Mouse (Mus musculus): ENCODE measurements around the gene Tusc1. TPM values are rescaled to one million over a fixed set of nuclear protein-coding genes. Genes with fewer than 3 reads are reported as not detected.

Tusc1 gene
- polyA plus RNA-seq (2012; rRNA removed) = 6.2 and 6.4 TPM in 2 replicates

DNA sequence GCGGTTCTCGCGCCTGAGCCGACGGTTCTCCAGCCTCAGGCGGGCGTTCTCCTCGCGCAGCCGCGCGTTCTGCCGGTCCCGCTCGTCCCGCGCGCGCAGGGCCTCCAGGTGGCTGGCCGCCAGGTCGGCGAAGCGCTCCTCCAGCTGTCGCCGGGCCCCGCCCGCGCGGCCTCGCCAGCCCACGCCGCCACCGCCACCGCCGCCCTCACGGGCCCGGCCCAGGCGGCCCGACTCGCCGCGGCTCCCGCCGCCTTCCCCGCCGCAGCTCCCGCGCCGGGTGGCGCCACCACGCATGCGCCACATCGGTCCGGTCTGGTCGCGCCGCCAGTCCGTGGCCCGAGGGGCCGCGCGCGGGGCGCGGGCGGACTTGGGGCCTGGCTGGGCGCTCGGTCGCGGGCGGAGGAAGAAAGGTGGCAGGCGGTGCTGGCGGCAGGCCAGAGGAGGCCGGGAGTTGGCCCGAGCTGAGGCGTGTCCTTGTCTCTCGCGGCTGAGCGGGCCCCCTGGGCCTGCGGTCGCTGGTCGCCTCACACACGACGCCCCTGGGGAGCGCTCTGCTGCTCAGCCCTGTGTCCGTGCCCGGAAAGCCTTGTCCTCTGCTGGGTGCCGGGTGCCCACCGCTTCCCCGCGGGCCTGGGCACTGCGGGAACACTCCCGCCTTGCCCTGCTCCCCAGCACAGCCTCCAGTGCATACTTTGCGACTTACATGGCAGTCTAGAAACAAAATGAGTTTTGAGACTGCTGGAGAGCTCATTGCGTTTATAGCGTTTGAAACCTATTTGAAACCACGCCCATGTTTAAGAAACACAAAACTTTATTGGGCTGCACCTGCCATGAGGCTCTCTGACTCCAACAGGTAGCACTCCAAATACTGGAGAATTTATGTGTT is at the start of gene Tusc1:
Gene Tusc1 (minus strand): TSS at position 394 of the 886 bp plus-strand sequence.
- peak; percentile 86 for DNase-seq (ENCODE audit: low spot score)

DNA sequence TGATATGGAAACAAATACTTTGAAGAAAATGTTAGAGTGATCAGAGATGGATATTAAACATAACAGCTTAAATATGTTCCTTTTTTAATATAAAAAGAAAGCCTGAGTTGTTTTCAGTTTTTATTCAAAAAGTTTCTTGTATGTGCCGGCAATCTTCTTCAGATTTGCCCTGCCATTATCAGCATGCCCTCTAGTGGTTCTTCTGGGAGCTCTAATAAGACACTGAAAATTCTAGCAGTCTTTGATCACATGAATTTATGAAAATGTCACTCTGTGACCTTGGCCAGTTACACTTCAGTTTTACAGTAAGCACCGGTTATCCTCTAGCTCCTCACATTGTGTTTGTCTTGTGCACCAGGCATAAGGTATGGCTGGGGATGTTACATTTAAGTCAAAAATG is 17.6 kb upstream of the Tusc1 start:
- DNase-seq (ENCODE audit: low spot score) = no peak

DNA sequence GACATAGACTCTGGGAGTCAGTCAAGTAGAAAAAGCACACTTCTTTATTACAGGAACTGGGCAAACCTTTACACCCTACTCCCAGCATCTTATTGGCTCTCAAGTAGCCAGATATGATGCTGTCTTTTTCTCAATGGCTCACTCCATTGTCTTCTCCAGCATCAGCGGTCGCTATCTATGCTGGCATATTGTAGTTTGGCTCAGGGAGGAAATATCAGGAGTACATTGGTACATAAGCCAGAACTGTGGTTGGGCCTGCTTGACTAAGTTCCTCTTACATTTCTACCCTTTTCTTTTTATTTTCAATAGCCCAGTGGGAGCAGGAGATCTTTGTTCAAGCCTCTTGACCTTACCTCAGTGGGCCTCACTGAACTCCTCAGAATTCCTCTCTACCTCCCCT is 9.0 kb upstream of the Tusc1 start:
- no peak for DNase-seq (ENCODE audit: low spot score)

DNA sequence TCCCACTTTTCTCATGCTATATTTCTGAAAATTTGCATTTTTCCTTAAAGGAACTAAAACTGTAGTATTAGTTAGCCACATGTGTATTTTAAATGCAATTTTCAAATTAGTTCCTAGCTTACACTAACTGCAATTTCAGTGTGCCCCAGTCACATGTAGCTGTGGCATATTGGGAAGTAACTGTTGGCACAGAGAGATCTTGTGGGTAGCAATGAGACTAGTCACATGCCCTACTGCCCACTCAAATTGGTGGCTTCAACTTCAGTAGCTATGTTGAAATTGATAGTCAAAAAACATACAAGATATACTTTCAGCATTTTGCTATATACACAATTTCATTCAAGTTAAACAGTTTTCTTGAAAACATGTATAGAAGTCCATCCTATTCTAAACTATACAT is 6.3 kb upstream of the Tusc1 start:
- no peak for DNase-seq (ENCODE audit: low spot score)

DNA sequence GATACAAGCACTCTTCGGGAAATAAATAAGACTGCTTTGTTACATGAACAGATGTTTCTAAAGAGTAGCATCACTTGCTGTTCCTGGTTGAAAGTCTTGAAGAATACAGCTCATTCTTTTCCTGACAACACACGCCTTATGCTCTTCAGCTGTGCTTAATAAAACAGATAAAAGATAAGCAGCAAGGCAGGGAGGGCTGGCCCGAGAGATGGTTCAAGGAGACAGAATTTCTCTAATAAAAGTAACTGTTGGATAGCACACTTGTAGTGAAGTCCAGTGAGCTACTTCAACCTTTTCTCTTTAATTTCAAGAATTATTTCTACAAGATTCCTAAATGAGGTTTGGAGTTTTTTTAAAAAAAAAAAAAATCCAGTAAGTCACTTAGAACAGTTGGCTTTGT is 2.7 kb upstream of the Tusc1 start:
- DNase-seq (ENCODE audit: low spot score) = no peak

DNA sequence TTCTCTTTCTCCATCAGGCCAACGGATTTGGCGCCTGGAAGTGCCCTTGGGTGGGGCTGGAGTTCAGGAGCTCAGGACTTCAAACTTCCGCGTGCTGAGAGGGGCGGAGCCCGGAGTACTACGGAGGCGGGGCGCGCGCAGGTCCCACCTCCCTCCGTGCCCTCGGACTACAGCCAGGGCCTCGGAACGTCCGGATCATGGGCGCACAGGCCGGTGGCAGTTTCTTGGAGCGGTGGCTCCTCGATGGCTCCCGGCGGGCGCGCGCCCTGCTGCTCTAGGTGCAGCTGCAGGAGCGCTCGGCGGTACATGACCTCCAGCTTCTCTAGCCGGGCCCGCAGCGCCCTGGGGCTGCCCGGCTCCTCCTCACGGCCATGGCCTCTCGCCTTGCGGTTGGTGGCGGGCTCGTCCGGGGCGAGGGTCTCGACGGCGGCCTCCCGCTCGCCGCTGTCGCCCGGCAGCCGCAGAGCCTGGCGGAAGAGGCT is 634 bp downstream of the Tusc1 start:
- DNase-seq (ENCODE audit: low spot score) = peak; percentile 77

DNA sequence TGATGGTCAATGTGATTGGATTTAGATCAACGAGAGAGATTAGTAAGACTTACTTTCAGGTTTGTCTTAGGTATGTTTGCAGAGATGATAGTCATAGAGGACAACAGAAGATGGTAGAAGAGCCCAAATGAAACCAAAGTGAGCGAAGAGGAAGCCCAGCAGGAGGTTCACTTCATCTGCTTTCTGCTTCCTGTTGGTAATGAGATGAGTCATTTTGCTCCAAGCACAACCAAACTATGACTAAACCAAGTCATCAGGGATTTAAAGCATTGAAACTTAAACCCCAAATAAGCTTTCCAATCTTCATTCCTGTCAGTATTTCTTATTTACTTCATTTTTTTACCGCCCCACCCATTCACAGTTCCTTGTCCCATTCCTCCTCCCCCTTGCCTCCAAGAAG is 27.8 kb downstream of the Tusc1 start:
- no peak for DNase-seq (ENCODE audit: low spot score)

DNA sequence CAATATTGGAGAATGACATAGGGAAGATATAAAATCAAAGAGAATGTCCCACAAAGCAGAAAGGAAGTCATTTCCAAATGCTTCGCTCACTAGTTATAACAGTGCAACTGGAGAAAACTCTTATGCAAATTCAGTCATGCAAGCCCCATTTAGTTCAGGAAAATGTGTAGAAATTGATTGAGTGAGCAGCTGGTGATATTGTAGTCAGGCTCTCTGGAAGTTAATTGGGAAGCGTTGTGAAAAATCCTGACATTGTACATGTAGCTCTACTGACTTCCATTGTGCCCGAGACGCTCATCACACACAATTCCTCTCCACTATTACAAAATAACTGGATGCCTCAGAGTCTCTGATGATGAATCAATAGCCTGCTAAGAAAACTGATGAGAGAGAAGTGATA is 49.2 kb downstream of the Tusc1 start:
- DNase-seq (ENCODE audit: low spot score) = no peak

All from urinary bladder, adult 2 months (tissue).